In the genomic region with DNA sequence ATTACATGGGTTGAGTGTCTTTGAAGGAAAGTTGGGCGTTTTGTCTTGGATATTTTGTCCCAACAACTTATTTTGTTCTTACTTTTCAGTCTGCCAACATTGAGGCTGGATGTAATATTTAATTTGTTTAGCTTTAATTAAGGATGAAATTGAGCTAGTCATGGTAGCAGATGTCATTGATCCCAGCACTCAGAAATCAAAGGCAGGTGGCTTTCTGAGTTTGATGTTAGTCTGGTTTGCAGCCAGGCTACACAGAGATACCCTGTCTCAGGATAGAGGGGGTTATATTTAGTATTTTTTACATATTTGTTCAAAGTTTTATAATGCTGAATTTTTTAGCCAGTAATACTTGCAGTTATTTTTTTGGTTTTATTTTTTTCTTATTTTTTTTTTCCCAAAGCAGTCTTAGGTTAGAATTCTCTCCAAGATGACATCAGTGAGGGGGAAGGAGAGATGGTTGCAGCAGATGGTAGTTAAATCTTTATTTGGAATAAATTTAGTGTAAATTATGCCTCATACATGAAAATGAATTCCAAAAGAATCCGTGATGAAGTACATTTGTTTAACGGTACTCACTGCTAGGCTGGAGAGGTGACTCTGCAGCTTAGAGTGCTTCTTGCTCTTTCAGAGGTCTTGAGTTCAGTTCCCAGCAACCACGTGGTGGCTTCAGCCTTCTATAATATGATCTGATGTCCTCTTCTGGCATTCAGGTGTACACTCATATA, we compare ENCODE assay signal across 25 mouse cellular contexts. TPM values are rescaled to one million over a fixed set of nuclear protein-coding genes. Genes with fewer than 3 reads are reported as not detected.
DNase-seq lines count a peak whose midpoint lies in the region; ATAC-seq lines count a peak whose summit lies in the region.
"Had no signal": no experiment of that assay in that cellular context is flagged by ENCODE, and none has a peak within 500 bp of the region (broad histone marks: within the 10 kb centered on the region; RNA-seq: fewer than 3 reads in every experiment).

No protein-coding gene starts in this region.

- H3K36me3 ChIP-seq in forebrain, embryonic 15.5 days: peaks cover 40% of the 10 kb centered on the region
- H3K36me3 ChIP-seq in forebrain, embryonic 10.5 days (replicated peaks): peaks cover 89% of the 10 kb centered on the region
- H3K36me3 ChIP-seq in embryonic facial prominence, embryonic 14.5 days (ENCODE audit: control insufficient read depth, insufficient read depth, low read length): peaks cover 67% of the 10 kb centered on the region

- H3K9me3 ChIP-seq in forebrain, embryonic 15.5 days: no peaks in the 10 kb centered on the region
- H3K9me3 ChIP-seq in forebrain, embryonic 10.5 days: no peaks in the 10 kb centered on the region
- H3K9me3 ChIP-seq in embryonic facial prominence, embryonic 14.5 days (ENCODE audit: control insufficient read depth, low read length): no peaks in the 10 kb centered on the region
- H3K9me3 ChIP-seq: limb, embryonic 15.5 days; liver, embryonic 13.5 days; megakaryocyte, embryonic 14.5 days; midbrain, embryonic 12.5 days; neural tube, embryonic 12.5 days had no signal

- H3K27ac ChIP-seq in forebrain, embryonic 15.5 days (replicated peaks): peak overlapping the region; percentile 53; the same call in 1 of the 2 replicates
- no peak overlapping the region for H3K27ac ChIP-seq in forebrain, embryonic 10.5 days
- no peak overlapping the region for H3K27ac ChIP-seq in embryonic facial prominence, embryonic 14.5 days (replicated peaks; ENCODE audit: low read depth, low read length)
- H3K27ac ChIP-seq: limb, embryonic 15.5 days; liver, embryonic 13.5 days; midbrain, embryonic 12.5 days; neural tube, embryonic 12.5 days had no signal

- no peak overlapping the region for H3K4me2 ChIP-seq in forebrain, embryonic 15.5 days (replicated peaks)
- no peak overlapping the region for H3K4me2 ChIP-seq in embryonic facial prominence, embryonic 14.5 days (ENCODE audit: low read depth, low read length)
- H3K4me2 ChIP-seq: limb, embryonic 15.5 days; liver, embryonic 13.5 days; midbrain, embryonic 12.5 days; neural tube, embryonic 12.5 days had no signal

- H3K9ac ChIP-seq in forebrain, embryonic 15.5 days (replicated peaks): no peak overlapping the region
- no peak overlapping the region for H3K9ac ChIP-seq in embryonic facial prominence, embryonic 14.5 days (ENCODE audit: low read depth, low read length)
- H3K9ac ChIP-seq: limb, embryonic 15.5 days; liver, embryonic 13.5 days; midbrain, embryonic 12.5 days; neural tube, embryonic 12.5 days had no signal

- WGBS in forebrain, embryonic 15.5 days: 56% methylated on average over 4 of the region's 4 CpGs
- WGBS in forebrain, embryonic 10.5 days: 91% methylated on average over 4 of the region's 4 CpGs
- 66% methylated on average over 4 of the region's 4 CpGs for WGBS in embryonic facial prominence, embryonic 14.5 days

- ATAC-seq in forebrain, embryonic 15.5 days (replicated peaks): peak; percentile 79
- no peak for ATAC-seq in embryonic facial prominence, embryonic 14.5 days (ENCODE audit: low read depth)
- ATAC-seq: activated CD4-positive, CD25-positive, alpha-beta regulatory T cell, adult 4 months; hindbrain, embryonic 16.5 days; lung, postnatal 0 days had no signal

- H3K4me1 ChIP-seq in forebrain, embryonic 15.5 days: peaks cover 9% of the 10 kb centered on the region; the same call in 1 of the 2 replicates
- no peaks in the 10 kb centered on the region for H3K4me1 ChIP-seq in forebrain, embryonic 10.5 days
- no peaks in the 10 kb centered on the region for H3K4me1 ChIP-seq in embryonic facial prominence, embryonic 14.5 days (ENCODE audit: control insufficient read depth, insufficient read depth, low read length)
- H3K4me1 ChIP-seq: limb, embryonic 15.5 days; liver, embryonic 13.5 days; midbrain, embryonic 12.5 days; neural tube, embryonic 12.5 days had no signal

- no peak for DNase-seq in forebrain, embryonic 10.5 days (ENCODE audit: extremely low spot score, low spot score)
- DNase-seq in layer of hippocampus, adult 9-10 months (ENCODE audit: low spot score): peak; percentile 39
- no peak for DNase-seq in layer of hippocampus, adult 8-10 months (ENCODE audit: low spot score in 2 of 2)
- peak; percentile 76 for DNase-seq in brain, adult 2 months (ENCODE audit: low read depth, low spot score)
- peak; percentile 21 for DNase-seq in embryonic facial prominence, embryonic 14.5 days (ENCODE audit: low spot score)
- DNase-seq in spleen, postnatal 36 days (ENCODE audit: low spot score in 2 of 2): no peak
- DNase-seq in kidney, postnatal 25 days: no peak
- DNase-seq: adrenal gland, adult 2 months; adrenal gland, postnatal 36 days; cerebellum, adult 11 months; cerebellum, adult 9-10 months; gastrocnemius, postnatal 10 days; kidney, adult 18-20 months; liver, embryonic 13.5 days; lung, adult 18-20 months; lung, postnatal 4 days had no signal

- H3K27me3 ChIP-seq in forebrain, embryonic 15.5 days: no peaks in the 10 kb centered on the region
- no peaks in the 10 kb centered on the region for H3K27me3 ChIP-seq in forebrain, embryonic 10.5 days (ENCODE audit: poor library complexity, severe bottlenecking)
- no peaks in the 10 kb centered on the region for H3K27me3 ChIP-seq in embryonic facial prominence, embryonic 14.5 days (replicated peaks; ENCODE audit: control insufficient read depth, insufficient read depth, low read length)
- H3K27me3 ChIP-seq: limb, embryonic 15.5 days; liver, embryonic 13.5 days; megakaryocyte, embryonic 14.5 days; midbrain, embryonic 12.5 days; neural tube, embryonic 12.5 days had no signal

- H3K4me3 ChIP-seq in forebrain, embryonic 15.5 days: no peak overlapping the region
- no peak overlapping the region for H3K4me3 ChIP-seq in forebrain, embryonic 10.5 days
- H3K4me3 ChIP-seq in embryonic facial prominence, embryonic 14.5 days (ENCODE audit: low read depth, low read length): no peak overlapping the region
- H3K4me3 ChIP-seq: limb, embryonic 15.5 days; liver, embryonic 13.5 days; megakaryocyte, embryonic 14.5 days; midbrain, embryonic 12.5 days; myocyte; neural tube, embryonic 12.5 days had no signal

RNA-seq across cellular contexts. Expression of a gene that starts 39.4 kb away (rescaled TPM):
- 181 and 183 TPM in 2 replicates for polyA plus RNA-seq in forebrain, embryonic 15.5 days (2015; fragmentation: Nextera tagmentation; extraction: Ambion mirVana)
- polyA plus RNA-seq in forebrain, embryonic 10.5 days (2016; fragmentation: Nextera tagmentation; extraction: Ambion mirVana): 96.2 and 97.4 TPM in 2 replicates
- 10 to 100 TPM; 27.9 to 36.5 (median 29.8) TPM for total RNA-seq in layer of hippocampus, adult 8-10 months (2022)
- polyA plus RNA-seq in embryonic facial prominence, embryonic 14.5 days (2014; fragmentation: Nextera tagmentation; extraction: Ambion mirVana): 29.6 and 36.5 TPM in 2 replicates

RNA-seq across cellular contexts. Expression of a gene that starts 47.0 kb away (rescaled TPM):
- polyA plus RNA-seq in forebrain, embryonic 15.5 days (2015; fragmentation: Nextera tagmentation; extraction: Ambion mirVana): 186 and 193 TPM in 2 replicates
- 147 and 150 TPM in 2 replicates for polyA plus RNA-seq in forebrain, embryonic 10.5 days (2016; fragmentation: Nextera tagmentation; extraction: Ambion mirVana)
- total RNA-seq in layer of hippocampus, adult 8-10 months (2022): 100 to 1,000 TPM; 461 to 545 (median 499) TPM
- polyA plus RNA-seq in embryonic facial prominence, embryonic 14.5 days (2014; fragmentation: Nextera tagmentation; extraction: Ambion mirVana): 180 and 182 TPM in 2 replicates

Comparison
In these comparisons a context has a peak if more than half of its experiments do, and no peak if none do; other contexts are left out.
1. DNase-seq: peak in layer of hippocampus, adult 9-10 months (single experiment), brain, adult 2 months (single experiment) and embryonic facial prominence, embryonic 14.5 days (single experiment); none in forebrain, embryonic 10.5 days (single experiment), layer of hippocampus, adult 8-10 months (0 of 2), spleen, postnatal 36 days (0 of 2) and kidney, postnatal 25 days (0 of 2).